Mouse (Mus musculus) olfactory bulb, adult 2 months (tissue): ENCODE results near the gene Galnt17.

ENCODE experiments used
- CTCF ChIP-seq: fragments of 200-500 bp; IDR thresholded peaks from 2 replicates; pipeline ENCODE4 v1.5.1; 2012; ENCODE audit warnings: low read depth, mild to moderate bottlenecking, low read length, moderate library complexity; ENCODE audit not compliant: insufficient read depth
- POLR2A ChIP-seq: fragments of 200-500 bp; IDR thresholded peaks from 2 replicates; pipeline ENCODE4 v1.6.1; 2012; ENCODE audit warnings: mild to moderate bottlenecking, low read depth, low read length, moderate library complexity; ENCODE audit not compliant: insufficient read depth

DNA sequence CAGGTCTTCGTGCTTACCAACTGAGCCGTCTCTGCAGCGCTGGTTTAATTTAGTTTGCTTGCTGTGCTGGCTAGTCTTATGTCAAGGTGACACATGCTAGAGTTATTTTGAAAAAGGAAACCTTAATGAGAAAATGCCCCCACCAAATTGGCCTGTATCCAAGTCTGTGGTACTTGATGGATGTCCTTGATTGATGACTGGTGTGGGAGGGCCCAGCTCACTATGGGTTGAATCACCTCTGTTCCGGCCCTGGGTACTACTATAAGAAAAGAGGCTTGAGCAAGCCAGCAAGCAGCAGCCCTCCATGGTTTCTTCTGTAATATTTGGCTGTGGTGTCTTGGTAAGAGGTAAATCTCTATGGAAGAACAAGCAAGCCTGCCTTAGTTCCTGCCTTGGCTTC, 165.7 kb downstream of the Galnt17 start:
- TF ChIP-seq CTCF (no peak), POLR2A (no peak)
